Mouse (Mus musculus) forebrain, embryonic 13.5 days (tissue): ENCODE data around the gene Sel1l3. TPM values are rescaled to one million over a fixed set of nuclear protein-coding genes. Genes with fewer than 3 reads are reported as not detected.
A peak's percentile ranks its signal among the peaks of the same experiment; 100 is the strongest.

Experiments used
- ATAC-seq: fragments of 200-750 bp; cut with Nextera tagmentation; 2 replicates; pipeline ENCODE4 v1.8.0; 2017
- H3K27ac ChIP-seq: fragments of 300-500 bp; sonication (generic); 2 replicates; pipeline ENCODE4 v1.5.1; 2015; ENCODE audit warnings: inconsistent platforms, mild to moderate bottlenecking, moderate library complexity
- H3K27me3 ChIP-seq: fragments of 300-500 bp; sonication (generic); 2 replicates; pipeline ENCODE4 v1.6.1; 2015; ENCODE audit warnings: mild to moderate bottlenecking, inconsistent platforms
- H3K36me3 ChIP-seq: fragments of 300-500 bp; sonication (generic); 2 replicates; pipeline ENCODE4 v1.6.1; 2015; ENCODE audit warnings: mild to moderate bottlenecking, inconsistent platforms; ENCODE audit not compliant: poor library complexity, severe bottlenecking
- H3K4me1 ChIP-seq: fragments of 300-500 bp; sonication (generic); 2 replicates; pipeline ENCODE4 v1.6.1; 2015; ENCODE audit warnings: inconsistent platforms
- H3K4me2 ChIP-seq: fragments of 300-500 bp; sonication (generic); 2 replicates; pipeline ENCODE4 v1.6.1; 2015; ENCODE audit warnings: inconsistent platforms, mild to moderate bottlenecking, moderate library complexity
- H3K4me3 ChIP-seq: fragments of 300-500 bp; sonication (generic); 2 replicates; pipeline ENCODE4 v1.5.1; 2015; ENCODE audit warnings: mild to moderate bottlenecking, inconsistent platforms
- H3K9ac ChIP-seq: fragments of 300-500 bp; sonication (generic); 2 replicates; pipeline ENCODE4 v1.6.1; 2015; ENCODE audit warnings: mild to moderate bottlenecking, inconsistent platforms
- H3K9me3 ChIP-seq: fragments of 300-500 bp; sonication (generic); replicated peaks from 2 replicates; pipeline ENCODE4 v1.6.1; 2016; ENCODE audit warnings: inconsistent platforms
- WGBS: fragments of 180-500 bp; shearing (Covaris S2); methylation state at CpG from one replicate; pipeline ENCODE4 v1.1.7; 2015; 5-methylcytosine and 5-hydroxymethylcytosine counted together
- polyA plus RNA-seq: library from polyadenylated mRNA; unstranded; fragments of >200 nt; fragmentation: Nextera tagmentation; extraction: Ambion mirVana; gene quantifications from 2 replicates; pipeline ENCODE4 v1.2.1, GENCODE M21; 2015

The Sel1l3 gene
- polyA plus RNA-seq, 1 experiment from 2014 or later = 8.5 TPM

DNA sequence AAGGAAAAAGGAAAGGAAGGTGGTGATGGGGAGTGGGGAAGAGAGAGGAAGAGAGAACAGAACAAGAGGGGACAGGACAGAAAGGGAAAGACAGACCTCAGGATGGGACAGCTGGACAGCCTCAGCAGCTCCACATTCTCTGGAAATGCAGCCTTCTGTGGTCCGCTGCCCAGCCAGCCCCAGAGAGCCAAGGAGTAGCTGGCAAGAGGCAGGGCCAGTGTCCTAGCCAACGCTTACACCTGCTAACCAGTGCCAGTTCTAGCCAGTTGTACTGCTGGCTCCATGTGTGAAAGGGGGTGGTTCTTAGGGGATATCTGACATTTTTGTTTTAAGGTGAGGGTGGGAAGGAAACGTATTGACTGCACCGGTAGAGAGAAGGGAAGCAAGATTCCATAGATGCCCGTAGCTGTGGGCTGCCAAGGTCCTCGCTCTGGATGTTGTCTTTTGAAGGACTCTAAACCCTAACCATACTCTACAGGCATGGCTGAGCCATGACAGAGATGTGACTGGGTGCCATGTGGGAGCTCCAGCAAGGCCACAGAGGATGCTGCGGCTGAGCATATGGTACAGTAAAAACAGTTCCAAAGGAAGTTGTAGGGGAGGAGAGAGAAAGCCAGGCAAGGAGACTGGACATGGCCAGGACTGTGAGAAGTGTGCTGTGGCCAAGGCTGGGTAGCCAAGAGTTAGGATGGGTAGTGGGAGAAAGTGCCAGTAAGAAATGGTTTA, 64.6 kb downstream of the Sel1l3 start:
- 87% methylated on average over 7 of the region's 7 CpGs for WGBS
- no peak for ATAC-seq
- H3K4me2 ChIP-seq = no peak overlapping the region

DNA sequence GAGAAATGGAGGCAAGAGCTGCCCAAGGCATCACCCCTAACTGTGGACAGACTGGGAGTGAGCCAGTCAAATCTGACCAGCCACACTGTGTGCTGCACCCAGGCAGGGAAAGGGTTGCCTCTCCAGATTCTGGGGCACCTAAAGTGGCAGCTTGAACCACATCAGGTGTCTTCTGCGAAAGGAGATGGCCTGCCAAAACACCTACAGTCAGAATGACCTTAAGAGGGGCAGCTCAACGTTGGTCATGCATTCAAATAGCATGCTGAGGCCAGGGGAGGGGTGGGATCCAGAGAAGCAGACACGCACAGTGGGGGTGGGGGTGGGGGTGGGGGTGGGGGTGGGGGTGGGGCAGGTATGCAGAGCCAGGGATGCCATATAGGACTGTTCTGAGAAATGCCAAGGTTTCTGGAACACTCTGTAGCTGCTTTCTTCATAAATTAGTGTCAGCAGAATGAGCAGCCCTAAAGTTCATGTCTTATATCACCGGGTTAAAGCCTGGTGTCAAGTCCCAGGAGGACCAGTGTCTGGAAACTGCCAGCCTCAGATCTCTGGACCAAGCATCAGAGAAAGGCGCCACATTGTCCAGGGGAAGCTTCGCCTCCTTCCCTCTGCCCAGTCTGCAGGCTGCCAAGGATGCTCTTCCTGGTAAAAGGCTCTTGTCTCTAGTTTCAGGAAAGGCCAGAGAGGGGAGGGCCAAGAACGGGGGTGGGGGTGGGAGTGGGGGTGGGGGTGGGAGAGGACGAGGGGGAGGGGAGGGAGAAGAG, 65.4 kb downstream of the Sel1l3 start:
- 57% methylated on average over 8 of the region's 8 CpGs for WGBS
- ATAC-seq = no peak

More for the DNA sequence above, 64.6 kb downstream of the Sel1l3 start:
- H3K27ac ChIP-seq = peak overlapping the region; percentile 6; the same call in 1 of the 2 replicates
- no peak overlapping the region for H3K4me3 ChIP-seq
- H3K27me3 ChIP-seq = peaks cover 4% of the 10 kb centered on the region; the same call in 1 of the 2 replicates
- H3K4me1 ChIP-seq = peaks cover 63% of the 10 kb centered on the region
- H3K9me3 ChIP-seq = no peaks in the 10 kb centered on the region; the same call in 1 of the 2 replicates
- H3K9ac ChIP-seq = no peak overlapping the region
- peaks cover 10% of the 10 kb centered on the region for H3K36me3 ChIP-seq

DNA sequence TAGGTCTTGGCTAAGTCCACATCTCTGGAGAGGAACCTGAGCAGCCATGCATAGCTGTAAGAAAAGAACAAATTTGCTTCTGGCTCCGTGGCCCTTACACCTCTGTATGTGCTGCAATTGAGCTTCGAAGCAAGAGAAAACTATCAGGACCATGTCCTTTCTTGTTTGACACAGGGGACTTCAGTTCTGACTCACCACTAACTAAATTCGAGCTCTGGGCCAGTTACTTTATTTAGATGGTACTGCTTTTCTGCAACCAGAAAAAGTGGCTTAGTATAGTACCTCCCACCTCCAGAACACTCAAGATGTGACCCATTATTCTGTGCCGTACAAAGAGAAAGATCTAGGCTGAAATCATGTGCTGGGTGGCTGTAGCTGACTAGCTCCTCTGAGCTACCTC, 66.3 kb downstream of the Sel1l3 start:
- no peaks in the 10 kb centered on the region; the same call in 1 of the 2 replicates for H3K9me3 ChIP-seq
- no peak overlapping the region for H3K4me3 ChIP-seq
- no peak overlapping the region for H3K4me2 ChIP-seq
- peaks cover 13% of the 10 kb centered on the region for H3K36me3 ChIP-seq
- H3K27ac ChIP-seq = no peak overlapping the region
- H3K27me3 ChIP-seq = no peaks in the 10 kb centered on the region; the same call in 1 of the 2 replicates
- no peak overlapping the region for H3K9ac ChIP-seq
- peaks cover 50% of the 10 kb centered on the region for H3K4me1 ChIP-seq
- 90% methylated on average over 4 of the region's 4 CpGs for WGBS
- ATAC-seq = no peak

More for the DNA sequence above, 65.4 kb downstream of the Sel1l3 start:
- no peak overlapping the region for H3K4me2 ChIP-seq
- no peaks in the 10 kb centered on the region; the same call in 1 of the 2 replicates for H3K27me3 ChIP-seq
- H3K4me3 ChIP-seq = no peak overlapping the region
- peaks cover 13% of the 10 kb centered on the region for H3K36me3 ChIP-seq
- H3K9me3 ChIP-seq = no peaks in the 10 kb centered on the region; the same call in 1 of the 2 replicates
- peaks cover 58% of the 10 kb centered on the region for H3K4me1 ChIP-seq
- H3K9ac ChIP-seq = no peak overlapping the region
- no peak overlapping the region; the same call in 1 of the 2 replicates for H3K27ac ChIP-seq

DNA sequence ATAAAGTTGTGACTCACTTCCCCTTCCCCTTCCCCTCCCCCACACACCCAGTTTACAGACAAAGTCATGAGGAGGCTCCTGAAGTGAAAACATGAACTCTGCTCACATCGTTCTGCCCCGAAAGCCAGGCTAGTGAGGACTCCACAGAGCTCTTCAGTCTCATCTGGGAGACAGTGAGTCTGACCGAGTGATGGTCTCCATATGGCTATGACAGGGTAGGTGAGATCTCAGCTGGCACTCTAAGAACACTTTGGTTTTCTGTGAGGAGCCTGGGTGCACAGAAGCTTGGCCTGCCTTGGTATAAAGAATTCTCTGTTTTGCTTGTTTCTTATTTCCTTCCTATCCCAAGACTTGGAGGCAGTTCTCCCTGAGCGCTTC, 67.1 kb downstream of the Sel1l3 start:
- H3K9ac ChIP-seq = no peak overlapping the region
- 62% methylated on average over 4 of the region's 4 CpGs for WGBS
- H3K27me3 ChIP-seq = no peaks in the 10 kb centered on the region; the same call in 1 of the 2 replicates
- peaks cover 17% of the 10 kb centered on the region for H3K36me3 ChIP-seq
- H3K27ac ChIP-seq = 0 out of 2 replicates have a peak overlapping the region, but pooled peaks have one; percentile 2
- peaks cover 43% of the 10 kb centered on the region for H3K4me1 ChIP-seq
- no peak overlapping the region for H3K4me3 ChIP-seq
- no peak for ATAC-seq
- H3K9me3 ChIP-seq = no peaks in the 10 kb centered on the region; the same call in 1 of the 2 replicates
- H3K4me2 ChIP-seq = no peak overlapping the region

DNA sequence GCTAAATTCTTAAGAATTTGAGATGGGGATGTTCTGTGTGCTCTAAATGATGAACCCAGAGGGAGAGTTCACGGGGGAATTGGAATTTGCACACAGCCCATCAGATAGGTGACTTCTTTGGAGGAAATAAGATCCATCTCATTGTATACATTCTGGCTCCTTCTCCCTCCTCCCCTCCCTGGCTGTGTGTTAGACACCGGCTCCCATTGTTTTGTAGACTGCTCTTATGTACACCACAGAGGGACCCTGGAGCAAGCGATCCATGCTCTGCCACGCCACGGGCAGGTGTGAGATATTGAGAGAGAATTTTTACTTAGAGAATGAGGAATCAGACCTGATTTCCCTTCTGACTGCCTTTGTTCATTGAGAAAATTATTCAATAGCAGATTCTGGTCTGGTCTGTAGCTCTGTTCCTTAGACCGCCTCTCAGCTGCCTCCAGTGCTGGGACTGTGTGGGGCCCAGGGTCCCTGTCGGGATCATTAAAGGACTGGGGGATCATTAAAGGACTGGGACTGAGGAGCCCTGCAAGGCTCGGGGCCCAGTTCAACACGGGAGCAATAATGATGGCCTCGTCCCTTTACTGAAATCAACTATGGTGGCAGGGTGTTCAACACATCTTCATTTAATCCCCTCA, 67.6 kb downstream of the Sel1l3 start:
- Histone ChIP-seq H3K9me3 (no peaks in the 10 kb centered on the region; the same call in 1 of the 2 replicates), H3K27ac (0 out of 2 replicates have a peak overlapping the region, but pooled peaks have one; percentile 2), H3K4me3 (no peak overlapping the region), H3K4me2 (no peak overlapping the region), H3K9ac (no peak overlapping the region), H3K27me3 (no peaks in the 10 kb centered on the region; the same call in 1 of the 2 replicates), H3K36me3 (peaks cover 21% of the 10 kb centered on the region), H3K4me1 (peaks cover 37% of the 10 kb centered on the region)
- WGBS = 16% methylated on average over 10 of the region's 10 CpGs
- ATAC-seq = no peak

DNA sequence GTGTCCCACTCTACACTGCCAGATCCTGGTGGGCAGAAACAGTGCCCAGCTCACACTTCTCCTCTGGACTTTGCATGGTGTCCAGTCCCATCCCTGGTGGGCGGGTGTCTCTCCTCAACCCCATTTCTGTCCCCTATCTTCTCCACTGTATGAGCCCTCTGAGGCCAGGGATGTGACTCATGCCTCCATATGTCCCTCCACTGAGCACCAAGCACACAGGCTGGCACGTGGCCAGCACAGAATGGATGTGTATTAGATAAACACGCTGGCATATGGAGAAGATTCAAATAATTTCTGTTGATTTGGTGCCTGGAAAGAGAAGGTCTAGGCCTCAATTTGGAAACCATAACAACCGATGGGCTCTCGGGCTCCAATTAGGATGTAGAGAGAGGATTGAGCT, 71.1 kb downstream of the Sel1l3 start:
- Histone ChIP-seq H3K4me1 (peaks cover 48% of the 10 kb centered on the region), H3K9ac (no peak overlapping the region), H3K27me3 (no peaks in the 10 kb centered on the region), H3K4me2 (no peak overlapping the region), H3K9me3 (no peaks in the 10 kb centered on the region; the same call in 1 of the 2 replicates), H3K36me3 (peaks cover 21% of the 10 kb centered on the region), H3K27ac (peak overlapping the region; percentile 15; the same call in 1 of the 2 replicates), H3K4me3 (no peak overlapping the region)
- no peak for ATAC-seq
- WGBS = 80% methylated on average over 5 of the region's 5 CpGs

DNA sequence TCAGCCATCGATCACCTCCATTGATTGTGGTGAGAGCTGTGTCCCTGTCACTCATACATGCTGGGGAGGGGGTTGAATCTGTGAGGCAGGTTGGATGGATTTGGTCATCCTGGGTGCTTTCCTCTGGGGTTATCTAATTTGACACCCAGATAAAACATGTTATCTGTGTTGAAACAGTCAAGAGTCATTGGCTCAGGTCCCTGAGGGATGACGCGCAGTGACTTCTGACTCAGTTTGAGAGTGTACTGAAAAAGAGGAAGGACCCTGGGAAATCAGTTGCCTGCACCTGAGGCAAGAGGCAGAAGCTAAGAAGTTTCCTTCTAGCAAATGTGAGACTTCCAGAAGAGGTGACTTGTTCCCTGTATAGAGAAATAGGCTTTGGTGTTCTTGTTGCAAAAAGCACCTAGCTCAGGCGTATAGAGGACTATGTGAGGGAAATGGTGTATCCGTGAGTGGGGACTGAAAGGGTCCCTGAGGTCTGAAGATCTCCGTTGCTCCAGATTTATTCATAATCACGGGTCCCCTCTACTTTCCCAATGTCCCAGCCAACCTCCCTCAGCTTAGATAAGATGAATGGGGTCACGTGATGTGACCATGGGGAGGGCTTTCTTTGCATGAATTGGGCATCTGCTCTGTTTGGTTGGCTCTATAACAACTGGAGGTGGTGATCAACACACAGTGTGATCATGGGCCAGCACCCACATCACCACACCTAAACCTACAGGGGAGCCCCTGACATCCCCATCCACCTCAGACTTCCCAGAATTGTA, 73.4 kb downstream of the Sel1l3 start:
- Histone ChIP-seq H3K9ac (no peak overlapping the region), H3K27me3 (no peaks in the 10 kb centered on the region), H3K36me3 (peaks cover 21% of the 10 kb centered on the region), H3K4me1 (peaks cover 30% of the 10 kb centered on the region), H3K27ac (no peak overlapping the region), H3K4me3 (no peak overlapping the region), H3K4me2 (0 out of 2 replicates have a peak overlapping the region, but pooled peaks have one; percentile 39), H3K9me3 (no peaks in the 10 kb centered on the region; the same call in 1 of the 2 replicates)
- ATAC-seq = no peak
- WGBS = 93% methylated on average over 8 of the region's 8 CpGs

DNA sequence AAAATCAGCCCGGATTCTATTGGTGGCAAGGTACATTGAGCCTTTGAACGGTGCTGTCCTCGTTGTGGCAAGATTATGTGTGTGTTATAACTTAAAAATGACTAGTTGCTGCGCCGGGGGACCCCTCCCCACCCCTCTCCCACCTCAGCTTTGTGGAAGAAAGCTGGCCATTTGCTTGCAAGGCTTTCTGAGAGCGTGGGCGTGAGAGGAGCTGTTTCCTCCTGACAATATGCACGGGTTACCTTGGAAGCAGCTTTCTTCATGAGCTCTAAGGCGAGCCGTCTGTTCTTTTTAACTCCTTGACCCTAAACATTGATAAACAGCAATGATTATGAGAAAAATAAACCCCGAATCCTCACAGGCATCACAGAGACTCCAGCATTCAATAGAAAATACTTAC, 74.2 kb downstream of the Sel1l3 start:
- Histone ChIP-seq H3K27me3 (no peaks in the 10 kb centered on the region), H3K9me3 (no peaks in the 10 kb centered on the region; the same call in 1 of the 2 replicates), H3K4me1 (peaks cover 30% of the 10 kb centered on the region), H3K36me3 (peaks cover 15% of the 10 kb centered on the region), H3K4me2 (peak overlapping the region; percentile 39; the same call in 1 of the 2 replicates), H3K4me3 (no peak overlapping the region), H3K27ac (peak overlapping the region; percentile 69), H3K9ac (peak overlapping the region; percentile 32; the same call in 1 of the 2 replicates)
- peak; percentile 14; the same call in 1 of the 2 replicates for ATAC-seq
- 5% methylated on average over 11 of the region's 11 CpGs for WGBS

DNA sequence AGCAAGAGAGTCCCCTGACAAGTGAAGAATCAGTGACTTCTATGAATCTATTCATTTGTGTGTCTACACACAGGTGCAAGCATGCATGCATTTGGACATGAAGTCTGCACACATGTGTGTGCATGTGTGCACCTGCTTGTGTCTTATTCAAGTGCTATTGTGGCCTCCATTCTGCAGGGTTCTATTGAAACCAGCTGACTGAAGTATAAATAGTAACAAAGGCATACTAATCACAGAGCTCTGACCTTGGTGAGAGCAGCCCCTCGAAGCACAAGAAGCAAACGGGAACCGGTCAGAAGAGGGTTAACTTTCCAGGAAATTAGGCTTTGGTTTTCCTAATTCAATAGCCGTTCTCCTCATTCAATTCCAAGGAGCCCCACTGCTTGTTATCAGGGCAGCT, 74.6 kb downstream of the Sel1l3 start:
- H3K9ac ChIP-seq = no peak overlapping the region; the same call in 1 of the 2 replicates
- under 1% methylated on average over 4 of the region's 4 CpGs for WGBS
- ATAC-seq = peak; percentile 54; the same call in 1 of the 2 replicates

DNA sequence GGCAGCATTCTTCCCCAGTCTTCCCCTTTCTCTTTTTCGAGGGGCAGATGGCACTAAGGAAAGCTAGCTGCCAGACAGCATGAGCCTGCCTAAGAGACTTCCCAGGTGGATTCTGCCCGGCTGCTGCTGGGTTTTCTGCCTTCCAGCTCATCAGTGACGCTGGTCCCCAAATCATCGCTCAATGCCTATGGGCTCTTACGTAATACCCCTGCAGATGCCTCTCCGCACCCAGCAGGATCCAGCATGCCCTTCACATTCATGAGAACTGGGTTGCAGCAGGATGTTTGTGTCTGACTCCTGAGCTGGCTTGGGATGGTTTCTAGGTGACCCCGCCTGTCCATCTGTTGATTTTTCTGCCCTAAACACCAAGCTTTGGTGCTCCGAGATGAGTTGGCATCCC, 75.7 kb downstream of the Sel1l3 start:
- ATAC-seq = peak; percentile 43; the same call in 1 of the 2 replicates

More for the DNA sequence above, 74.6 kb downstream of the Sel1l3 start:
- Histone ChIP-seq H3K27me3 (no peaks in the 10 kb centered on the region), H3K4me1 (peaks cover 30% of the 10 kb centered on the region), H3K27ac (peak overlapping the region; percentile 69; the same call in 1 of the 2 replicates), H3K4me2 (peak overlapping the region; percentile 39; the same call in 1 of the 2 replicates), H3K4me3 (no peak overlapping the region), H3K9me3 (no peaks in the 10 kb centered on the region; the same call in 1 of the 2 replicates), H3K36me3 (peaks cover 11% of the 10 kb centered on the region)

DNA sequence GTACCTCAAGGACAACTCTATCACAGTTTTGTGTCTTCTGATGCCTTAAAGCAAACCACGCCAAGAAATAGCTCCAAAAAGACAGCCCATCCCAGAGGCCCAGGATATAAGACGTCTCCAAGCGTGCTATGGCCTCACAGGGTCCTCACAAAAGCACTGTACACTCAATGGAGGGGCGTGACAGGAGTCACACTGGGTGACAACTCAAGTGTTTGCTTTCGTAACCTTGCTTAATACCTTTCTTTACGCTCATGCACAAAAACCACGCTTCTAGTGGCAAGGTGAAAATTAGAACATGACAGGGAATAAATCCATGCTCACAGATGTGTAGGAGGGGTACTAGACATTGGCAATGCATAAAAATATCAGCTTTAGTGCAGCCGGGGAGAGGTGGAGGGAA, 77.7 kb downstream of the Sel1l3 start:
- Histone ChIP-seq H3K9ac (no peak overlapping the region), H3K9me3 (no peaks in the 10 kb centered on the region), H3K27me3 (no peaks in the 10 kb centered on the region), H3K36me3 (peaks cover 9% of the 10 kb centered on the region; the same call in 1 of the 2 replicates), H3K4me1 (peaks cover 30% of the 10 kb centered on the region), H3K4me3 (no peak overlapping the region), H3K4me2 (no peak overlapping the region), H3K27ac (no peak overlapping the region)
- ATAC-seq = no peak
- WGBS = 73% methylated on average over 8 of the region's 8 CpGs

More for the DNA sequence above, 75.7 kb downstream of the Sel1l3 start:
- H3K4me2 ChIP-seq = no peak overlapping the region
- H3K4me1 ChIP-seq = peaks cover 30% of the 10 kb centered on the region
- 81% methylated on average over 8 of the region's 8 CpGs for WGBS
- H3K27me3 ChIP-seq = no peaks in the 10 kb centered on the region
- peak overlapping the region; percentile 51 for H3K27ac ChIP-seq
- H3K9me3 ChIP-seq = no peaks in the 10 kb centered on the region; the same call in 1 of the 2 replicates
- H3K9ac ChIP-seq = peak overlapping the region; percentile 3; the same call in 1 of the 2 replicates
- no peak overlapping the region for H3K4me3 ChIP-seq
- H3K36me3 ChIP-seq = peaks cover 12% of the 10 kb centered on the region
